In genomic region chr5:120656281-120656751, GRCm38 (mm10) we compare ENCODE assay signal across 13 mouse cellular contexts. TPM values are rescaled to one million over a fixed set of nuclear protein-coding genes. Genes with fewer than 3 reads are reported as not detected.
DNase-seq lines count a peak whose midpoint lies in the region.
"Had no signal": no experiment of that assay in that cellular context is flagged by ENCODE, and none has a peak within 500 bp of the region (broad histone marks: within the 10 kb centered on the region; RNA-seq: fewer than 3 reads in every experiment).

No protein-coding gene starts in this region.

- DNase-seq in frontal cortex, adult 2 months (ENCODE audit: extremely low spot score in 1 of 2, low spot score in 1 of 2) = peak; percentile 75 to 77
- DNase-seq in frontal cortex, postnatal 25 days (ENCODE audit: low spot score in 2 of 2) = no peak
- DNase-seq in Muller cell, postnatal 12 days (ENCODE audit: inconsistent ontology term) = peak; percentile 55
- peak; percentile 87 for DNase-seq in layer of hippocampus, adult 9-11 months
- DNase-seq in right cerebral cortex, adult 18-20 months = peak; percentile 83
- no peak for DNase-seq in retina, embryonic 14.5 days (ENCODE audit: low spot score)
- DNase-seq in kidney, postnatal 14 days = no peak
- no peak for DNase-seq in cerebellum, adult 9-10 months

RNA-seq across cellular contexts. Expression of gene Rasal1, which starts 7.7 kb away (rescaled TPM):
- 63.8 and 71.7 TPM in 2 replicates for polyA plus RNA-seq in frontal cortex, adult 2 months (2012; rRNA removed)
- polyA plus RNA-seq: C2C12 had no signal

RNA-seq across cellular contexts. Expression of gene Cfap73, which starts 22.3 kb away (rescaled TPM):
- 0.10 TPM in 1 of 2 replicates, not detected in the other for polyA plus RNA-seq in frontal cortex, adult 2 months (2012; rRNA removed)
- polyA plus RNA-seq: C2C12; kidney, postnatal 0 days; liver, adult 2 months; midbrain, embryonic 10.5 days; neural tube, embryonic 13.5 days had no signal

RNA-seq across cellular contexts. Expression of gene Ddx54, which starts 43.8 kb away (rescaled TPM):
- 28.2 and 31.2 TPM in 2 replicates for polyA plus RNA-seq in frontal cortex, adult 2 months (2012; rRNA removed)

RNA-seq across cellular contexts. Expression of gene Rita1, which starts 43.9 kb away (rescaled TPM):
- polyA plus RNA-seq in frontal cortex, adult 2 months (2012; rRNA removed) = 34.8 and 36.4 TPM in 2 replicates

RNA-seq across cellular contexts. Expression of gene Dtx1, which starts 55.4 kb away (rescaled TPM):
- polyA plus RNA-seq in frontal cortex, adult 2 months (2012; rRNA removed) = 93.3 and 99.3 TPM in 2 replicates
- polyA plus RNA-seq: C2C12 had no signal

Comparison
In these comparisons a context has a peak if more than half of its experiments do, and no peak if none do; other contexts are left out.
1. DNase-seq: peak in frontal cortex, adult 2 months (2 of 2), Muller cell, postnatal 12 days (single experiment), layer of hippocampus, adult 9-11 months (single experiment) and right cerebral cortex, adult 18-20 months (single experiment); none in frontal cortex, postnatal 25 days (0 of 2), retina, embryonic 14.5 days (single experiment), kidney, postnatal 14 days (single experiment) and cerebellum, adult 9-10 months (single experiment).